Mouse (Mus musculus) liver, adult 2 months (tissue): ENCODE measurements at regions not wholly inside any gene's neighbourhood (a gene's known extent, or its start where the extent isn't known, plus 50 kb on each side); places are given as distances from the start of the nearest gene placed in this dataset.
A peak's percentile ranks its signal among the peaks of the same experiment; 100 is the strongest.

Source experiments
- DNase-seq: peaks from one replicate; pipeline ENCODE4 v3.0.0-alpha.2; 2011; ENCODE audit warnings: low read depth, low spot score; ENCODE audit errors: extremely low read depth
- H3K27ac ChIP-seq: fragments of 200-500 bp; replicated peaks from 2 replicates; pipeline ENCODE4 v1.5.1; 2012; ENCODE audit warnings: low read depth, mild to moderate bottlenecking, control low read depth, inconsistent platforms, low read length; ENCODE audit not compliant: insufficient read depth
- H3K27me3 ChIP-seq: fragments of 200-500 bp; 2 replicates; pipeline ENCODE4 v1.6.1; 2012; ENCODE audit warnings: mild to moderate bottlenecking, moderate library complexity, low read length, inconsistent platforms; ENCODE audit not compliant: control insufficient read depth, insufficient read depth
- H3K36me3 ChIP-seq: fragments of 200-500 bp; 2 replicates; pipeline ENCODE4 v1.6.1; 2012; ENCODE audit warnings: low read length, inconsistent platforms; ENCODE audit not compliant: control insufficient read depth, insufficient read depth
- H3K4me1 ChIP-seq: fragments of 200-500 bp; 2 replicates; pipeline ENCODE4 v1.6.1; 2011; ENCODE audit warnings: low read length; ENCODE audit not compliant: control insufficient read depth, insufficient read depth
- H3K4me3 ChIP-seq: fragments of 200-500 bp; 2 replicates; pipeline ENCODE4 v1.5.1; 2011; ENCODE audit warnings: low read depth, mild to moderate bottlenecking, control low read depth, low read length, moderate library complexity; ENCODE audit not compliant: insufficient read depth
- H3K79me2 ChIP-seq: fragments of 200-500 bp; 2 replicates; pipeline ENCODE4 v1.6.1; 2012; ENCODE audit warnings: inconsistent platforms, mild to moderate bottlenecking, low read length, moderate library complexity; ENCODE audit not compliant: control insufficient read depth, insufficient read depth
- H3K9ac ChIP-seq: fragments of 200-500 bp; 2 replicates; pipeline ENCODE4 v1.6.1; 2012; ENCODE audit warnings: low read depth, mild to moderate bottlenecking, control low read depth, inconsistent platforms, low read length
- CTCF ChIP-seq: fragments of 200-500 bp; IDR thresholded peaks from 2 replicates; pipeline ENCODE4 v1.5.1; 2011; ENCODE audit warnings: low read depth, low read length, control low read depth
- POLR2A ChIP-seq: fragments of 200-500 bp; IDR thresholded peaks from 2 replicates; pipeline ENCODE4 v1.6.1; 2011; ENCODE audit warnings: low read length, control low read depth; ENCODE audit not compliant: insufficient read depth; ENCODE audit errors: extremely low read depth
- WGBS: fragments of 180-500 bp; shearing (Covaris S2); methylation state at CpG from one replicate; pipeline ENCODE4 v1.1.7; 2018; 5-methylcytosine and 5-hydroxymethylcytosine counted together

GRCm38 (mm10) chr7:74975986-74976385 is 333.1 kb downstream of the Sv2b start:
- Histone ChIP-seq H3K4me3 (no peak overlapping the region), H3K4me1 (no peaks in the 10 kb centered on the region), H3K36me3 (no peaks in the 10 kb centered on the region), H3K79me2 (no peaks in the 10 kb centered on the region), H3K27me3 (no peaks in the 10 kb centered on the region), H3K27ac (no peak overlapping the region), H3K9ac (no peak overlapping the region)
- TF ChIP-seq POLR2A, result no peak
- no peak for TF ChIP-seq CTCF
- no peak for DNase-seq

DNA sequence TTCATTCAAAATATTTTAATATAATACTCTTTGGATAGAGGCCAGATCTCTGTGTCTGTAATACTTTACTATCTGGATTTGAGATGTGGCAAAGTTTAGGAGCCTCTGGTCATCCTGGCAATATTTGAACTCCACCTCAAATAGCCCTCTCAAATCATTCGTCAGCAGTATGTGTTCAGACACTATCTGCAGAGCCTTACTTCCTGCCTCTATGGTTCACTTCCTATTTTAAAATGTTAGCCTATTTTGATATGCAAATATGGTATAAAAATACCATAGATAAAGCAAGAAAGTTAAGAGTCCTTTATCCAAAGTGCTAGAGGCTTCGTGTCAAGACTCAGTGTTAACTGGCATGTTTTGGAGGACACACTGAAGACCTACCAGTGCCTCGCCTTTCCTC is 334.6 kb downstream of the Sv2b start:
- no peak overlapping the region for H3K9ac ChIP-seq
- H3K4me1 ChIP-seq, result no peaks in the 10 kb centered on the region
- no peaks in the 10 kb centered on the region for H3K36me3 ChIP-seq
- H3K27ac ChIP-seq, result no peak overlapping the region
- WGBS, result 65% methylated on average over 3 of the region's 3 CpGs
- no peak overlapping the region for H3K4me3 ChIP-seq
- DNase-seq, result no peak
- H3K79me2 ChIP-seq, result no peaks in the 10 kb centered on the region
- TF ChIP-seq CTCF, result no peak
- TF ChIP-seq POLR2A, result no peak
- H3K27me3 ChIP-seq, result no peaks in the 10 kb centered on the region

GRCm38 (mm10) chr7:74944421-74945098 is 364.5 kb downstream of the Sv2b start:
- H3K4me1 ChIP-seq, result no peaks in the 10 kb centered on the region
- H3K9ac ChIP-seq, result no peak overlapping the region
- H3K27ac ChIP-seq, result no peak overlapping the region
- H3K4me3 ChIP-seq, result no peak overlapping the region
- 69% methylated on average over 5 of the region's 5 CpGs for WGBS
- no peaks in the 10 kb centered on the region for H3K36me3 ChIP-seq
- H3K27me3 ChIP-seq, result no peaks in the 10 kb centered on the region
- H3K79me2 ChIP-seq, result no peaks in the 10 kb centered on the region
- no peak for TF ChIP-seq CTCF
- TF ChIP-seq POLR2A, result no peak
- DNase-seq, result peak; percentile 3

DNA sequence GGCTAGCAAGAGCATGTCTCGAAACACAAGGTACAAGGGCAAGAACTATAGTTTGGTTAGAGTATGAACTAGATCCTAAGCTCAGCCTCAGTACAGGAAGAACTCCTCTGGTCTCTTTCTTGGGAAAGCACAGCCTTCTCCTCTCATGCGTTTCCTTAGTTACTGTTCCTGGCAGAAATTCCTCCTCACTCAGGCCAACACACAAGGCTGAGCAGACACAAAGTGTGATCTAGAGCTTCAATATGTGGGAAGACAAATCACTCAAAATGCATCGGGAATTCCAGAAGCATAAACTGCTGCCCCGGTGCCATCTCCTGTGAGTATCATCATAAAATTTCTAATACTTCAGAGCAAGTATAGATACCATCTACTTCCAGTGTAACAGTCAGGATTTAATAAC is 366.1 kb downstream of the Sv2b start:
- Histone ChIP-seq H3K4me1 (no peaks in the 10 kb centered on the region), H3K27ac (no peak overlapping the region), H3K27me3 (no peaks in the 10 kb centered on the region), H3K9ac (no peak overlapping the region), H3K4me3 (no peak overlapping the region), H3K36me3 (no peaks in the 10 kb centered on the region), H3K79me2 (no peaks in the 10 kb centered on the region)
- TF ChIP-seq CTCF, result no peak
- DNase-seq, result no peak
- WGBS, result 83% methylated on average over 4 of the region's 4 CpGs

DNA sequence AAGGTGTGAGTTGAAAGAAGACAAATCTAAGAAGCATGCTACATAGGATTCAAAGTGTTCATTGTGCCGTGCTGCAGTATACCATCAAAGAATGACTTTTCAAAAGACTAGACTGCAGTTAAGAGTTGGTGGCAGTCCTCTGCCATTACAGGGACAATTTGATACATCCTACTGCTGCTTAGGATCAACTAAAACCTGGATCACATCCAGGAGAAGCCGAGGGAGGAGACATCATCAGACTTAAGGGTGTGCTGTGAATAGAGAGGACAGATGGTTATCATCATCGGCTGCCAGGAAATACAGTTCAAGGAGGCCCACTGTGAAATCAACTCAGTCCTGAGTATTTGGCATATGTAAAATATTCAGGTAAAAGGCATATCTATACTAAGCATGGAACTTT is 366.9 kb downstream of the Sv2b start:
- Histone ChIP-seq H3K36me3 (no peaks in the 10 kb centered on the region), H3K4me3 (no peak overlapping the region), H3K27me3 (no peaks in the 10 kb centered on the region), H3K9ac (no peak overlapping the region), H3K27ac (no peak overlapping the region), H3K4me1 (no peaks in the 10 kb centered on the region), H3K79me2 (no peaks in the 10 kb centered on the region)
- DNase-seq, result no peak
- WGBS, result 79% methylated on average over 3 of the region's 3 CpGs
- TF ChIP-seq CTCF (no peak), POLR2A (no peak)

GRCm38 (mm10) chr7:74929142-74929829 is 374.7 kb upstream of the Slco3a1 start:
- H3K4me3 ChIP-seq, result no peak overlapping the region
- 78% methylated on average over 8 of the region's 8 CpGs for WGBS
- TF ChIP-seq CTCF, result no peak
- no peak for TF ChIP-seq POLR2A
- no peak overlapping the region for H3K9ac ChIP-seq
- H3K27me3 ChIP-seq, result no peaks in the 10 kb centered on the region
- no peaks in the 10 kb centered on the region for H3K79me2 ChIP-seq
- no peaks in the 10 kb centered on the region for H3K4me1 ChIP-seq
- DNase-seq, result no peak
- H3K36me3 ChIP-seq, result no peaks in the 10 kb centered on the region
- H3K27ac ChIP-seq, result no peak overlapping the region
